Mouse (Mus musculus) myocyte (in vitro differentiated cells): ENCODE results near the gene Ten1.

Source experiments
- MYOD1 ChIP-seq, 3 experiments: IDR thresholded peaks; one replicate each; pipeline ENCODE4 v1.6.1; 2011; ENCODE audit warnings: control low read depth in 2 of 3, low read depth in 2 of 3, mild to moderate bottlenecking in 2 of 3, moderate library complexity in 1 of 3; ENCODE audit not compliant: insufficient read length in 2 of 3, control insufficient read depth in 1 of 3
- POLR2A ChIP-seq: IDR thresholded peaks from one replicate; pipeline ENCODE4 v1.6.1; 2011; ENCODE audit warnings: low read depth, mild to moderate bottlenecking, control low read depth, moderate library complexity; ENCODE audit not compliant: insufficient read length
- TCF12 ChIP-seq: IDR thresholded peaks from one replicate; pipeline ENCODE4 v1.6.1; 2011; ENCODE audit warnings: mild to moderate bottlenecking, control low read depth; ENCODE audit not compliant: poor library complexity, insufficient read depth, severe bottlenecking

GRCm38 (mm10) chr11:116209257-116209656, 10.6 kb downstream of the Ten1 start:
- no peak for TF ChIP-seq TCF12
- no peak for TF ChIP-seq MYOD1 (IDR thresholded peaks at IDR 0.05; ENCODE audit: control insufficient read depth in 1 of 3, insufficient read length in 2 of 3, low read depth in 2 of 3)
- TF ChIP-seq POLR2A = no peak
